Mouse (Mus musculus) left cerebral cortex, adult 9 months (tissue): ENCODE results near the gene Slc25a11.
A peak's percentile ranks its signal among the peaks of the same experiment; 100 is the strongest.

Experiments used
- DNase-seq, 2 experiments: peaks; one replicate each; pipeline ENCODE4 v3.0.0; 2022; ENCODE audit warnings: low spot score in 2 of 2

Gene Slc25a11

GRCm38 (mm10) chr11:70668335-70668770 is 21.1 kb upstream of the Slc25a11 start:
- DNase-seq: no peak

GRCm38 (mm10) chr11:70667271-70668150 is 20.2 kb upstream of the Slc25a11 start:
- DNase-seq: no peak

- DNase-seq: no peak
Observed at GRCm38 (mm10) chr11:70666687-70667086, 19.4 kb upstream of the Slc25a11 start.

- DNase-seq: no peak
Observed at GRCm38 (mm10) chr11:70664741-70665140, 17.5 kb upstream of the Slc25a11 start.

- no peak for DNase-seq
Observed at GRCm38 (mm10) chr11:70663957-70664356, 16.7 kb upstream of the Slc25a11 start.

GRCm38 (mm10) chr11:70663101-70663500 is 15.8 kb upstream of the Slc25a11 start:
- no peak for DNase-seq

GRCm38 (mm10) chr11:70660571-70660970 is 13.3 kb upstream of the Slc25a11 start:
- DNase-seq: no peak

- no peak for DNase-seq
Observed at GRCm38 (mm10) chr11:70658942-70659341, 11.7 kb upstream of the Slc25a11 start.

GRCm38 (mm10) chr11:70658521-70658920 is 11.2 kb upstream of the Slc25a11 start:
- no peak for DNase-seq

GRCm38 (mm10) chr11:70657991-70658390 is 10.7 kb upstream of the Slc25a11 start:
- DNase-seq: no peak

- DNase-seq: no peak
Observed at GRCm38 (mm10) chr11:70657573-70657972, 10.3 kb upstream of the Slc25a11 start.

GRCm38 (mm10) chr11:70656964-70657363 is 9.7 kb upstream of the Slc25a11 start, which contains the start of gene Eno3:
Gene Eno3, plus strand, starts transcription at chr11:70657202.
- DNase-seq: no peak

- no peak for DNase-seq
Observed at GRCm38 (mm10) chr11:70656456-70656927, 9.2 kb upstream of the Slc25a11 start.

- DNase-seq: no peak
Observed at GRCm38 (mm10) chr11:70655571-70656455, 8.5 kb upstream of the Slc25a11 start.

- DNase-seq: peak in 1 of 2 experiments; percentile 64
Observed at GRCm38 (mm10) chr11:70654923-70655570, 7.8 kb upstream of the Slc25a11 start.

GRCm38 (mm10) chr11:70654198-70654922 is 7.1 kb upstream of the Slc25a11 start, which contains the start of gene Pfn1:
Gene Pfn1, minus strand, starts transcription at chr11:70654644.
- DNase-seq: peak in 1 of 2 experiments; percentile 58

GRCm38 (mm10) chr11:70653345-70654197 is 6.3 kb upstream of the Slc25a11 start:
- no peak for DNase-seq

- DNase-seq: no peak
Observed at GRCm38 (mm10) chr11:70652884-70653344, 5.6 kb upstream of the Slc25a11 start.

- no peak for DNase-seq
Observed at GRCm38 (mm10) chr11:70652029-70652883, 5.0 kb upstream of the Slc25a11 start.
